Mouse (Mus musculus) lung, embryonic 16.5 days (tissue): ENCODE data around the gene Atad5. TPM values are rescaled to one million over a fixed set of nuclear protein-coding genes. Genes with fewer than 3 reads are reported as not detected.
"Not testable (repeated sequence)": the region's sequence is repeated elsewhere in the genome, so short reads cannot be mapped to it uniquely, and the experiment has no call there.

Experiments used
- ATAC-seq: fragments of 200-750 bp; cut with Nextera tagmentation; 2 replicates; pipeline ENCODE4 v1.8.0; 2017; ENCODE audit warnings: low read depth, mild to moderate bottlenecking, moderate library complexity
- H3K27ac ChIP-seq: fragments of 300-500 bp; sonication (generic); 2 replicates; pipeline ENCODE4 v1.5.1; 2014; ENCODE audit warnings: mild to moderate bottlenecking, control low read depth, low read length
- H3K27me3 ChIP-seq: fragments of 300-500 bp; sonication (generic); 2 replicates; pipeline ENCODE4 v1.6.1; 2014; ENCODE audit warnings: low read depth, low read length, mixed read lengths; ENCODE audit not compliant: control insufficient read depth, insufficient read depth
- H3K36me3 ChIP-seq: fragments of 300-500 bp; sonication (generic); 2 replicates; pipeline ENCODE4 v1.6.1; 2014; ENCODE audit warnings: low read length; ENCODE audit not compliant: control insufficient read depth, insufficient read depth
- H3K4me1 ChIP-seq: fragments of 300-500 bp; sonication (generic); replicated peaks from 2 replicates; pipeline ENCODE4 v1.6.1; 2014; ENCODE audit warnings: low read length, mixed read lengths; ENCODE audit not compliant: control insufficient read depth, insufficient read depth
- H3K4me2 ChIP-seq: fragments of 300-500 bp; sonication (generic); 2 replicates; pipeline ENCODE4 v1.6.1; 2014; ENCODE audit warnings: low read depth, low read length, control low read depth
- H3K4me3 ChIP-seq: fragments of 300-500 bp; sonication (generic); 2 replicates; pipeline ENCODE4 v1.5.1; 2014; ENCODE audit warnings: mild to moderate bottlenecking, low read length, control low read depth
- H3K9ac ChIP-seq: fragments of 300-500 bp; sonication (generic); 2 replicates; pipeline ENCODE4 v1.6.1; 2014; ENCODE audit warnings: low read length, control low read depth
- H3K9me3 ChIP-seq: fragments of 300-500 bp; sonication (generic); 2 replicates; pipeline ENCODE4 v1.6.1; 2016; ENCODE audit warnings: low read length; ENCODE audit not compliant: control insufficient read depth
- WGBS: fragments of 180-500 bp; shearing (Covaris S2); extraction: QIAGEN DNeasy Blood & Tissue Kit; methylation state at CpG from one replicate; pipeline ENCODE4 v1.1.7; 2014; 5-methylcytosine and 5-hydroxymethylcytosine counted together
- polyA plus RNA-seq: library from polyadenylated mRNA; unstranded; fragments of >200 nt; fragmentation: Nextera tagmentation; extraction: Ambion mirVana; gene quantifications from 2 replicates; pipeline ENCODE4 v1.2.1, GENCODE M21; 2015

Gene Atad5
- polyA plus RNA-seq, 1 experiment from 2014 or later = 11.5 TPM

DNA sequence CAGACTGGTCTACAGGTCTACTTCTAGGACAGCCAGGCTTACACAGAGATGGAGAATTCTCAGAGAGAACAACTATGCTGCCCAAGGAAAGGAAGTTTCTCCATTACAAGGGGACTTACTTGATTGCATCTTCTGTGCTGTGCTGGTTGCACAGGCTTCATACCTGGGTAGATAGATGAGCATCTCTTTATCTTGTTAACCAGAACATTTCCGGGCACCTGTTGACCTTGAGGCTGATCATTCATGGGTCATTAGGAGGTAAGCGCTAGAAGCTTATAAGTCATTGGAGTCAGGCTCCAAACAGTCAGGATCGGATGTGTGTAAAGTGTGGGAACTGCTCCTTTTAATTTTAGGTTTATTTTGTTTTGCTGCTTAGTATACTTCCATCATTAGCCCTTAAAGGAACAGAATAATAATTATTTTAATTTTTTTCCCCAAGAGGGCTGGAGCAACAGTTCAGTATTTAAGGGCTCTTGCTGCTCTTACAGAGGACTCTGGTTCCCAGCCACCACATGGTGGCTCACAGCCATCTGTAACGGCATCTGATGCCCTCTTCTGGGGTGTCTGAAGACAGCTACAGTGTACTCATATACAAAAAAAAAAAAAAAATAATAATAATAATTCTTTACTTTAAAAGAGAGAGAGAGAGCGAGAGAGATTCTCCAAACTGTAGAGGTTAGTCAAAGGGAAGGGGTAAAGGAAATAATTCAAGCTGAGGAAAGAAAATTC, 92.0 kb downstream of the Atad5 start:
- no peak overlapping the region for H3K4me2 ChIP-seq
- ATAC-seq = no peak
- H3K4me1 ChIP-seq = peaks cover 5% of the 10 kb centered on the region
- H3K27ac ChIP-seq = no peak overlapping the region
- H3K9me3 ChIP-seq = no peaks in the 10 kb centered on the region
- H3K4me3 ChIP-seq = no peak overlapping the region
- H3K36me3 ChIP-seq = no peaks in the 10 kb centered on the region
- WGBS = 63% methylated on average over 5 of the region's 5 CpGs
- no peaks in the 10 kb centered on the region for H3K27me3 ChIP-seq
- no peak overlapping the region for H3K9ac ChIP-seq

- not testable (repeated sequence) for H3K4me1 ChIP-seq, H3K9me3 ChIP-seq, H3K36me3 ChIP-seq, H3K27me3 ChIP-seq
- Histone ChIP-seq H3K27ac (peak overlapping the region; percentile 17; the same call in 1 of the 2 replicates), H3K4me2 (peak overlapping the region; percentile 74), H3K4me3 (peak overlapping the region; percentile 86), H3K9ac (peak overlapping the region; percentile 93)
- ATAC-seq = peak; percentile 80
- 39% methylated on average over 12 of the region's 12 CpGs for WGBS
Measured at GRCm38 (mm10) chr11:80183054-80183704, 94.0 kb downstream of the Atad5 start.

GRCm38 (mm10) chr11:80183705-80184255, 94.6 kb downstream of the Atad5 start, which contains the start of gene Rnf135:
Gene Rnf135 (plus strand): TSS chr11:80183851.
- Histone ChIP-seq H3K36me3 (no peaks in the 10 kb centered on the region), H3K9ac (peak within 1 kb of the TSS; percentile 93), H3K27ac (peak within 1 kb of the TSS; percentile 93), H3K4me1 (peaks cover 5% of the 10 kb centered on the region), H3K4me3 (peak within 1 kb of the TSS; percentile 86), H3K4me2 (peak within 1 kb of the TSS; percentile 74), H3K27me3 (no peaks in the 10 kb centered on the region), H3K9me3 (no peaks in the 10 kb centered on the region)
- peak; percentile 98 for ATAC-seq
- WGBS = 1% methylated on average over 33 of the region's 33 CpGs

- H3K9me3 ChIP-seq = no peaks in the 10 kb centered on the region
- WGBS = 71% methylated on average over 6 of the region's 6 CpGs
- H3K4me2 ChIP-seq = peak overlapping the region; percentile 74
- H3K4me3 ChIP-seq = peak overlapping the region; percentile 86
- no peaks in the 10 kb centered on the region for H3K36me3 ChIP-seq
- ATAC-seq = no peak
- no peak overlapping the region for H3K27ac ChIP-seq
- H3K9ac ChIP-seq = peak overlapping the region; percentile 93
- H3K4me1 ChIP-seq = peaks cover 5% of the 10 kb centered on the region
- H3K27me3 ChIP-seq = no peaks in the 10 kb centered on the region
Measured at GRCm38 (mm10) chr11:80184531-80185071, 95.4 kb downstream of the Atad5 start.

Other genes with a start within 250 kb of the Atad5 start
- gene Utp6, start 127.0 kb upstream of the Atad5 start, polyA plus RNA-seq = 41.5 and 46.6 TPM in 2 replicates
- 18.1 and 18.4 TPM in 2 replicates for gene Suz12, start 96.3 kb upstream of the Atad5 start, polyA plus RNA-seq
- gene Crlf3, start 8.4 kb upstream of the Atad5 start, polyA plus RNA-seq = 34.6 and 39.6 TPM in 2 replicates
- 24.6 and 33.5 TPM in 2 replicates for gene Tefm, start 52.8 kb downstream of the Atad5 start, polyA plus RNA-seq
- gene Adap2, start 64.7 kb downstream of the Atad5 start, polyA plus RNA-seq = 3.7 and 4.0 TPM in 2 replicates
- 10.1 and 11.2 TPM in 2 replicates for gene Rnf135, start 94.5 kb downstream of the Atad5 start, polyA plus RNA-seq
- 47.3 and 48.5 TPM in 2 replicates for gene Rhot1, start 119.6 kb downstream of the Atad5 start, polyA plus RNA-seq
- 1.5 and 1.7 TPM in 2 replicates for gene Rhbdl3, start 211.5 kb downstream of the Atad5 start, polyA plus RNA-seq